Mouse (Mus musculus) testis, adult 2 months (tissue): ENCODE results near the gene Hivep1.
A peak's percentile ranks its signal among the peaks of the same experiment; 100 is the strongest.

Source experiments
- CTCF ChIP-seq: fragments of 200-500 bp; IDR thresholded peaks from 2 replicates; pipeline ENCODE4 v1.5.1; 2012; ENCODE audit warnings: low read depth, mild to moderate bottlenecking, inconsistent platforms, low read length, moderate library complexity; ENCODE audit not compliant: control insufficient read depth, insufficient read depth, insufficient replicate concordance
- POLR2A ChIP-seq: fragments of 200-500 bp; IDR thresholded peaks from 2 replicates; pipeline ENCODE4 v1.6.1; 2012; ENCODE audit warnings: low read depth, mild to moderate bottlenecking, inconsistent platforms, low read length, moderate library complexity; ENCODE audit not compliant: control insufficient read depth

DNA sequence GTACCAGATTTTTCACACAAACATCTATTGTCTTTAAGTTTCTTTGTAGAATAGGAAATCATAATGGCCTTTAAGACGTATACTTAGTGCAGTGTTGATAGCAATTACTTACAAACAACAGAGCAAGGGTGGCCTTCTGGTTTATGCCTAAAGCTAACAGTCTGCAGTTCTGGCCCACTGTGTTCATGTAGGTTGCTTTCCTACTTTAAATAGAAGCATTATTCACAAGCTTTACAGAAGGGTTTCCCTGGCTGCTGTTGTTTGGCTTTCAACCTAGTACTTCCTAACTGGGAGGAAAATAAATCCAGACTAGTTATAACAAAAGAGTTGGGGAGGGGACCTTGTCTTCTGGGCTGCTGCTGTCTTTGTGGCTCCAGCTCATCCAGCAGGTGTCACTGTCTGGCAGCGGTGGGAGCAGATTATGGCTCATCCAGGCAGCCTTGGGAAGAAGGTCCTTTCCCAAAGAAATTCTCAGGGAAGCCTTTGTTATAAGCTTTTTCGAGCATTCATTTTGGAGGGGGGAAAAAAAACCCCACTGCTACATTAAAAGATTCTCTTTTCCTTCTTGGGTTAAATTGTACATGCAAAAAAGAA, 123.1 kb downstream of the Hivep1 start:
- peak; percentile 11; the same call in 1 of the 2 replicates for TF ChIP-seq CTCF
- no peak for TF ChIP-seq POLR2A
